Mouse (Mus musculus) hindbrain, postnatal 0 days (tissue): ENCODE measurements around the gene Rabl6. TPM values are rescaled to one million over a fixed set of nuclear protein-coding genes. Genes with fewer than 3 reads are reported as not detected.
A peak's percentile ranks its signal among the peaks of the same experiment; 100 is the strongest.

Experiments
- ATAC-seq: fragments of 200-750 bp; cut with Nextera tagmentation; 2 replicates; pipeline ENCODE4 v1.8.0; 2017; ENCODE audit warnings: mild to moderate bottlenecking, moderate TSS enrichment, moderate library complexity
- DNase-seq: peaks from one replicate; pipeline ENCODE4 v3.0.0-alpha.2; 2015; ENCODE audit warnings: low spot score
- H3K27ac ChIP-seq: fragments of 300-500 bp; sonication (generic); 2 replicates; pipeline ENCODE4 v1.5.1; 2014; ENCODE audit warnings: mild to moderate bottlenecking
- H3K27me3 ChIP-seq: fragments of 300-500 bp; sonication (generic); 2 replicates; pipeline ENCODE4 v1.6.1; 2014; ENCODE audit warnings: low read length, mixed read lengths; ENCODE audit not compliant: insufficient read depth
- H3K36me3 ChIP-seq: fragments of 300-500 bp; sonication (generic); 2 replicates; pipeline ENCODE4 v1.6.1; 2014; ENCODE audit warnings: low read length, mixed read lengths; ENCODE audit not compliant: insufficient read depth
- H3K4me1 ChIP-seq: fragments of 300-500 bp; sonication (generic); 2 replicates; pipeline ENCODE4 v1.6.1; 2014; ENCODE audit warnings: antibody characterized with exemption, low read length, mixed read lengths; ENCODE audit not compliant: insufficient read depth
- H3K4me2 ChIP-seq: fragments of 300-500 bp; sonication (generic); 2 replicates; pipeline ENCODE4 v1.6.1; 2014; ENCODE audit warnings: low read depth, mild to moderate bottlenecking, low read length, moderate library complexity, mixed read lengths
- H3K4me3 ChIP-seq: fragments of 300-500 bp; sonication (generic); 2 replicates; pipeline ENCODE4 v1.5.1; 2014; ENCODE audit warnings: low read length
- H3K9ac ChIP-seq: fragments of 300-500 bp; sonication (generic); replicated peaks from 2 replicates; pipeline ENCODE4 v1.6.1; 2014; ENCODE audit warnings: mild to moderate bottlenecking, low read length, moderate library complexity, mixed read lengths
- H3K9me3 ChIP-seq: fragments of 300-500 bp; sonication (generic); 2 replicates; pipeline ENCODE4 v1.6.1; 2016; ENCODE audit warnings: low read length, mixed read lengths
- CTCF ChIP-seq: IDR thresholded peaks from 2 replicates; pipeline ENCODE4 v1.5.1; 2016; ENCODE audit warnings: antibody characterized with exemption, control low read depth, low read depth
- WGBS: fragments of 180-500 bp; shearing (Covaris S2); extraction: QIAGEN DNeasy Blood & Tissue Kit; methylation state at CpG from one replicate; pipeline ENCODE4 v1.1.7; 2014; 5-methylcytosine and 5-hydroxymethylcytosine counted together
- polyA plus RNA-seq: library from polyadenylated mRNA; unstranded; fragments of >200 nt; fragmentation: Nextera tagmentation; extraction: Ambion mirVana; gene quantifications from 2 replicates; pipeline ENCODE4 v1.2.1, GENCODE M21; 2015
- total RNA-seq: library from RNA; depleted of rRNA; stranded (reverse); fragments of >200 nt; gene quantifications from 2 replicates; pipeline ENCODE4 v1.2.3, GENCODE M21; 2014

Rabl6 gene
- total and polyA plus RNA-seq, 2 experiments from 2014 or later, result 53.0 to 71.8 TPM

- peak overlapping the region; percentile 51; the same call in 1 of the 2 replicates for H3K4me3 ChIP-seq
- H3K27ac ChIP-seq, result no peak overlapping the region
- ATAC-seq, result no peak
- H3K4me2 ChIP-seq, result peak overlapping the region; percentile 85
- H3K36me3 ChIP-seq, result no peaks in the 10 kb centered on the region
- peaks cover 8% of the 10 kb centered on the region for H3K27me3 ChIP-seq
- 0 out of 2 replicates have a peak, but pooled peaks cover 7% of the 10 kb centered on the region for H3K4me1 ChIP-seq
- peak overlapping the region; percentile 66; the same call in 1 of the 2 replicates for H3K9ac ChIP-seq
- H3K9me3 ChIP-seq, result no peaks in the 10 kb centered on the region
- WGBS, result 76% methylated on average over 4 of the region's 4 CpGs
- TF ChIP-seq CTCF, result no peak
- DNase-seq, result no peak
These were observed 12.5 kb upstream of the Rabl6 start for GRCm38 (mm10) chr2:25620852-25621228.

DNA sequence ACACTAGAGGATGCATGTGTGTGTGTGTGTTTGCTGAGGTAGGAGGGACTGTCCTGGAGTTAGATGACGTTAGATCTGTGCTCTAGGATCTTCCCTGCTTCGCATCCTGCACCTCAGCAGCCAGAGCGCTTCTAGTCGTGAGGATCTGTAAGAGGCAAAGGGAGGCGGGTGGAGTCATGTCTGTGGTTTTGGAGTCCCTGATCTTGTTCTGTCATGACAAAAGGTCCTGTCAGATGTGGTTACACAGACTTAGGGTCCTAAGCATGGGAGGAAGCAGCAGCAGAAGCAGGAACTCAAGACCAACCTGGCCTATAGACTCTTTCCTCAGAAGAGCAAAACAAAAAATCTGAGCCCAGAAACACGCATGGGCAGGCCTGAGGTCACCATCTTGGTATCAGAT lies 12.1 kb upstream of the Rabl6 start:
- no peak overlapping the region for H3K4me2 ChIP-seq
- no peak for TF ChIP-seq CTCF
- WGBS, result 88% methylated on average over 6 of the region's 6 CpGs
- no peak overlapping the region for H3K27ac ChIP-seq
- peaks cover 12% of the 10 kb centered on the region for H3K27me3 ChIP-seq
- H3K9me3 ChIP-seq, result no peaks in the 10 kb centered on the region
- no peak for DNase-seq
- 0 out of 2 replicates have a peak, but pooled peaks cover 7% of the 10 kb centered on the region for H3K4me1 ChIP-seq
- no peak for ATAC-seq
- no peak overlapping the region for H3K4me3 ChIP-seq
- H3K9ac ChIP-seq, result no peak overlapping the region
- H3K36me3 ChIP-seq, result no peaks in the 10 kb centered on the region

DNA sequence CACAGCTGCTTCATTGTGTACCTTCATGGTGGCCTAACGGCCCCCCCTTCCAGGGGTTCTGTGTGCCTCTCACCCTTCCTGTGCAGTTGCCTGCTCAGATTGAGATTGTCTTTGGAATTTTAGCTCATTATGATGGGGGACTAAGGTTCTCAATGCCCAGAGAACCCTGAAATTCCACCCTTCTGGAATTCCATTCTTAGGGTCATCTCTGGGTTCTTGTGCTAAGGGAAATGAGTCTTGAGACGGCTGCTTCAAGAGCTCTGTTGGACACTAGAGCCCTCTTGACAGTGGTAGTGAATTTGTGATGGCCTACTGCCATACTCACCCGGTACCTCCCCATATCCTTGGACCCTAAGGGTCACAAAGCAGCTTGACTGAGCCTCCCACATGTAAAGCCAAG lies 9.3 kb upstream of the Rabl6 start, which contains the start of gene Ccdc183:
Ccdc183 (minus strand) TSS at position 101 of the 400 bp plus-strand sequence.
- 84% methylated on average over 3 of the region's 3 CpGs for WGBS
- no peak for ATAC-seq
- no peak within 1 kb of the TSS for H3K4me2 ChIP-seq

DNA sequence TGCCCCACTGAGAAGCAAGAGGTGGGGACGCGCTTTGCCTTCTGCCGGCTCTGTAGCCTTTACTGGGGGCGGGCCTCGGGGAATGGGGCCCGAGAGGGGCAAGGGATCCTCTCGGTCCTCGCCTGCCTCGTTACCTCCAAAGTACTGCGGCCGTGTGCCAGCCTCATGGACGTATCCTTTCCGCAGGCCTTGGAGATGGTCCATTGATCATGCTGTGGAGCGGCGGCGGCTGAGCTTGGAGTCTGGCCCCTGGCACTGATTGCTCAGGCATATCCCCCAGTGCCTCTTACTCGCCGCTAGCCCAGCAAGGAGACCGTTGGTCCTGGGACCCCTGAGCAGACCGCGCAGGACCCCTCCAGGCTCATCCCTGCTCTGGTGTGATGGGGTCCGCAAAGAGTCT lies 8.1 kb upstream of the Rabl6 start:
- 0 out of 2 replicates have a peak overlapping the region, but pooled peaks have one; percentile 30 for H3K4me2 ChIP-seq
- no peak for ATAC-seq
- H3K27me3 ChIP-seq, result peaks cover 21% of the 10 kb centered on the region
- no peak overlapping the region for H3K9ac ChIP-seq
- H3K27ac ChIP-seq, result no peak overlapping the region
- H3K36me3 ChIP-seq, result no peaks in the 10 kb centered on the region
- no peak for DNase-seq
- no peak for TF ChIP-seq CTCF
- no peaks in the 10 kb centered on the region for H3K9me3 ChIP-seq
- WGBS, result 20% methylated on average over 22 of the region's 22 CpGs
- H3K4me3 ChIP-seq, result peak overlapping the region; percentile 16; the same call in 1 of the 2 replicates
- 0 out of 2 replicates have a peak, but pooled peaks cover 7% of the 10 kb centered on the region for H3K4me1 ChIP-seq

More for the DNA sequence above, 9.3 kb upstream of the Rabl6 start, which contains the start of gene Ccdc183:
- H3K9ac ChIP-seq, result no peak within 1 kb of the TSS
- 0 out of 2 replicates have a peak, but pooled peaks cover 7% of the 10 kb centered on the region for H3K4me1 ChIP-seq
- peak within 1 kb of the TSS; percentile 16; the same call in 1 of the 2 replicates for H3K4me3 ChIP-seq
- H3K27me3 ChIP-seq, result peaks cover 21% of the 10 kb centered on the region
- H3K36me3 ChIP-seq, result no peaks in the 10 kb centered on the region
- no peak within 1 kb of the TSS for H3K27ac ChIP-seq
- no peak for TF ChIP-seq CTCF
- DNase-seq, result no peak
- H3K9me3 ChIP-seq, result no peaks in the 10 kb centered on the region

DNA sequence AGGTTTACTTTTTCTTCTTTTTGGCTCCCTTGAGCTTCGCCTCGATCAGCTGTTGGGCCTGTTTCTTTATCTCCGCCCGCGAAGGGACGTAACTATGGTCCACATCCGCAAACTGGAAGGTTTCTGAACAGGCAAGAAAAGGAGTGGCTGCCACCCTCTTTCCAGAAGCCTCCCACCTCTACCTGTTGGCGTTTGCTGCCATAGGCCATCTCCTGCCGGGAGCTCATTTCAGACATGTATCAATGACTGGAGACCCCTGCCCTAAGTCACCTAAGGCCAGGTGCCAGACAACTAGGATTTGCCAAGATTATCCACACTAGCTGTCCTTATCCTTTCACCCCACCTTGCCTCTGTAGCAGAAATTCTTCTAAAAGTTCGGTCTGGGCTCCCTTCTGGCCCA lies 350 bp upstream of the Rabl6 start:
- H3K9me3 ChIP-seq, result no peaks in the 10 kb centered on the region
- no peak for DNase-seq
- H3K9ac ChIP-seq, result peak overlapping the region; percentile 97; the same call in 1 of the 2 replicates
- H3K4me1 ChIP-seq, result peaks cover 5% of the 10 kb centered on the region
- 67% methylated on average over 10 of the region's 10 CpGs for WGBS
- peak overlapping the region; percentile 74 for H3K4me2 ChIP-seq
- ATAC-seq, result peak; percentile 13; the same call in 1 of the 2 replicates
- H3K36me3 ChIP-seq, result no peaks in the 10 kb centered on the region
- H3K4me3 ChIP-seq, result peak overlapping the region; percentile 100
- peak overlapping the region; percentile 97; the same call in 1 of the 2 replicates for H3K27ac ChIP-seq
- H3K27me3 ChIP-seq, result no peaks in the 10 kb centered on the region
- no peak for TF ChIP-seq CTCF

DNA sequence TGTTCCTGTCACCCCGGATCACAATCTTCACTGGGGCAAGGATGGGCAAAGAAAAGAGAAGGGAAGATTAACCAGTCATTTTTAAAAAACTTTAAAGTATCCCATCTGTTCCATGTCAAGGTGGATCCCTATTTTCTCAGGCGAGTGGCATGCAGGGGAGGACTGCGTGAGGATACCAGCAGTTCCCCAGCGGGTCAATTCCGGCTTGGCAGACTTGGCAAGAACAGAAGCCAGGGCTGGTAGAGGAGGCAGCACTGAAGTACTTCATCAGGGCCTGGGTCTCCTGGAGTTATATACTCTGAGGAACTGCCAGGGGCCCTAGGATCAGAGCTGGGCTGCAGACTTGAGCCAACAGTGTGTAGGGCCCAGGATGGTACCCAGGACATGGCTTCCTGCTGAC lies 5.8 kb downstream of the Rabl6 start:
- Histone ChIP-seq H3K9ac (no peak overlapping the region), H3K27me3 (no peaks in the 10 kb centered on the region), H3K27ac (no peak overlapping the region), H3K36me3 (peaks cover 52% of the 10 kb centered on the region), H3K4me3 (no peak overlapping the region), H3K4me1 (no peaks in the 10 kb centered on the region; the same call in 1 of the 2 replicates), H3K4me2 (no peak overlapping the region), H3K9me3 (no peaks in the 10 kb centered on the region)
- ATAC-seq, result no peak
- no peak for DNase-seq
- TF ChIP-seq CTCF, result no peak
- WGBS, result 94% methylated on average over 5 of the region's 5 CpGs

DNA sequence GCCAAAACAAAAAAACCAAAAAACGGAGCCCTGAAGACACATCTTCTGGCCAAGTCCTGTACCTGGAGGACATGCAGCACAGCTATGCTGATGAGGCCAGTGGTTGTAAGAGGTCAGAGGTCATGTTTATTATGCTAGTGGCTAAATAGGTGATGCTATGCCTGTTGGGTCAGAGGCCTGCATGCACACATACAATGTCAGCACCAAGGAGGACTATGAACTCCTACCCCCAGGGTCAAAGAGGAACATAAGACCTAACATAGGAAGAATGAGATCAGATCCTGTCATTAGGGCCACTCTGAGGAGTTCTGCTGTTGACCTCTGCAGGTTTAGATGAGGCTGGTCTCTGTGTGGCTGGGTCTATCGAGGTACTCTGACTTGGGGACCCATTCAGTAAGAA lies 8.3 kb downstream of the Rabl6 start:
- TF ChIP-seq CTCF, result no peak
- Histone ChIP-seq H3K27ac (no peak overlapping the region), H3K4me2 (no peak overlapping the region), H3K36me3 (peaks cover 75% of the 10 kb centered on the region), H3K9ac (no peak overlapping the region), H3K9me3 (no peaks in the 10 kb centered on the region), H3K4me1 (no peaks in the 10 kb centered on the region), H3K4me3 (no peak overlapping the region), H3K27me3 (no peaks in the 10 kb centered on the region)
- WGBS, result 90% methylated on average over 2 of the region's 2 CpGs
- ATAC-seq (no peak), DNase-seq (no peak)
